Mouse (Mus musculus) gastrocnemius, postnatal 10 days (tissue): Measurements from ENCODE around the gene 1700001O22Rik. TPM values are rescaled to one million over a fixed set of nuclear protein-coding genes. Genes with fewer than 3 reads are reported as not detected.
A peak's percentile ranks its signal among the peaks of the same experiment; 100 is the strongest.

Experiments
- DNase-seq: peaks from one replicate; pipeline ENCODE4 v3.0.0; 2021; ENCODE audit warnings: mixed read lengths
- total RNA-seq, 2 experiments: library from RNA; stranded (reverse); gene quantifications; 2 replicates each; pipeline ENCODE4 v1.2.3; 2021

Gene 1700001O22Rik
- total RNA-seq, 2 experiments from 2014 or later, result 0.33 to 1.1 TPM

GRCm38 (mm10) chr2:30753219-30753618 lies 50.2 kb downstream of the 1700001O22Rik start:
- DNase-seq, result peak; percentile 45

DNA sequence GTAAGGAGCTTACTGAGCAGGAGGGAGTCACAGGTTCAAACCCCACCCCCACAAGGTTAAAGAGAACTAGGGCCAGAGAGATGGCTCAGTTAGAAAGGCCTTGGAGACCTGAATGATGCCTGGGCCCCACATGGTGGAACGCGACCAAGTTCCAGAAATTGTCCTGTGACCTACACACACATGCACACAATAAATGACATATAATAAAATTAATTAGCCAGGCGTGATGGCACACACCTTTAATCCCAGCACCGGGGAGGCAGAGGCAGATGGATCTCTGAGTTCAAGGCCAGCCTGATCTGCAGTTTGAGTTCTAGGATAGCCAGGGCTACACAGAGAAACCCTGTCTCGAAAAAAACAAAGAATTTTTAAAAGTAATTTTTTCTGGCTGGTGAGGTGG lies 51.0 kb downstream of the 1700001O22Rik start:
- DNase-seq, result no peak

- DNase-seq, result no peak
These were observed 53.4 kb downstream of the 1700001O22Rik start for GRCm38 (mm10) chr2:30750025-30750424.

GRCm38 (mm10) chr2:30747602-30748162 lies 55.8 kb downstream of the 1700001O22Rik start:
- no peak for DNase-seq

Other genes starting within 250 kb of the 1700001O22Rik start
- gene Cstad, start 208.6 kb downstream of the 1700001O22Rik start, total RNA-seq, result 1 to 10 TPM; 5.3 to 5.9 TPM
- gene Ntmt1, start 4.2 kb upstream of the 1700001O22Rik start, total RNA-seq, result 10 to 100 TPM; 20.1 to 22.8 TPM
- 1 to 10 TPM; 8.9 to 9.0 TPM for gene Asb6, start 26.7 kb upstream of the 1700001O22Rik start, total RNA-seq
- gene Prrx2, start 31.3 kb upstream of the 1700001O22Rik start, total RNA-seq, result 1 to 10 TPM; 4.3 to 4.8 TPM
- 1 to 10 TPM; 7.4 to 9.0 TPM for gene Ptges, start 126.2 kb upstream of the 1700001O22Rik start, total RNA-seq
- 10 to 100 TPM; 20.9 to 23.4 TPM for gene Tor1b, start 149.3 kb upstream of the 1700001O22Rik start, total RNA-seq
- 10 to 100 TPM; 13.7 to 18.4 TPM for gene Tor1a, start 164.3 kb upstream of the 1700001O22Rik start, total RNA-seq
- 10 to 100 TPM; 16.5 to 19.0 TPM for gene BC005624, start 178.5 kb upstream of the 1700001O22Rik start, total RNA-seq
- gene Usp20, start 178.6 kb upstream of the 1700001O22Rik start, total RNA-seq, result 10 to 100 TPM; 17.4 to 29.4 TPM